Mouse (Mus musculus) forebrain, postnatal 0 days (tissue): ENCODE measurements around the gene RPS10-NUDT3. TPM values are rescaled to one million over a fixed set of nuclear protein-coding genes. Genes with fewer than 3 reads are reported as not detected.
A peak's percentile ranks its signal among the peaks of the same experiment; 100 is the strongest.

ENCODE experiments used
- ATAC-seq: fragments of 200-750 bp; cut with Nextera tagmentation; 2 replicates; pipeline ENCODE4 v1.8.0; 2017; ENCODE audit warnings: mild to moderate bottlenecking, moderate library complexity
- DNase-seq: peaks from one replicate; pipeline ENCODE4 v3.0.0-alpha.2; 2015
- H3K27ac ChIP-seq: fragments of 300-500 bp; sonication (generic); 2 replicates; pipeline ENCODE4 v1.5.1; 2014; ENCODE audit warnings: low read depth, mild to moderate bottlenecking, antibody characterized with exemption, low read length, moderate library complexity, mixed read lengths
- H3K27me3 ChIP-seq: fragments of 300-500 bp; sonication (generic); 2 replicates; pipeline ENCODE4 v1.6.1; 2014; ENCODE audit warnings: mild to moderate bottlenecking, low read length, mixed read lengths; ENCODE audit not compliant: insufficient read depth
- H3K36me3 ChIP-seq: fragments of 300-500 bp; sonication (generic); 2 replicates; pipeline ENCODE4 v1.6.1; 2014; ENCODE audit warnings: mild to moderate bottlenecking, moderate library complexity; ENCODE audit not compliant: insufficient read depth
- H3K4me1 ChIP-seq: fragments of 300-500 bp; sonication (generic); 2 replicates; pipeline ENCODE4 v1.6.1; 2014; ENCODE audit warnings: antibody characterized with exemption; ENCODE audit not compliant: insufficient read depth
- H3K4me2 ChIP-seq: fragments of 300-500 bp; sonication (generic); 2 replicates; pipeline ENCODE4 v1.6.1; 2014; ENCODE audit warnings: low read depth, mild to moderate bottlenecking, moderate library complexity
- H3K4me3 ChIP-seq: fragments of 300-500 bp; sonication (generic); 2 replicates; pipeline ENCODE4 v1.5.1; 2014; ENCODE audit warnings: low read depth, low read length, mixed read lengths
- H3K9ac ChIP-seq: fragments of 300-500 bp; sonication (generic); 2 replicates; pipeline ENCODE4 v1.6.1; 2014; ENCODE audit warnings: mild to moderate bottlenecking
- H3K9me3 ChIP-seq: fragments of 300-500 bp; sonication (generic); 2 replicates; pipeline ENCODE4 v1.6.1; 2016; ENCODE audit warnings: low read length
- CTCF ChIP-seq: sonication (generic); IDR thresholded peaks from 2 replicates; pipeline ENCODE4 v1.5.1; 2016; ENCODE audit warnings: antibody characterized with exemption, control low read depth, low read depth
- WGBS: fragments of 180-500 bp; shearing (Covaris S2); extraction: QIAGEN DNeasy Blood & Tissue Kit; methylation state at CpG from one replicate; pipeline ENCODE4 v1.1.7; 2014; 5-methylcytosine and 5-hydroxymethylcytosine counted together
- polyA plus RNA-seq: library from polyadenylated mRNA; unstranded; fragments of >200 nt; fragmentation: Nextera tagmentation; extraction: Ambion mirVana; gene quantifications from 2 replicates; pipeline ENCODE4 v1.2.1, GENCODE M21; 2015
- total RNA-seq: library from RNA; depleted of rRNA; stranded (reverse); fragments of >200 nt; gene quantifications from 2 replicates; pipeline ENCODE4 v1.2.3, GENCODE M21; 2014

Gene RPS10-NUDT3
- total and polyA plus RNA-seq, 2 experiments from 2014 or later, result not detected

DNA sequence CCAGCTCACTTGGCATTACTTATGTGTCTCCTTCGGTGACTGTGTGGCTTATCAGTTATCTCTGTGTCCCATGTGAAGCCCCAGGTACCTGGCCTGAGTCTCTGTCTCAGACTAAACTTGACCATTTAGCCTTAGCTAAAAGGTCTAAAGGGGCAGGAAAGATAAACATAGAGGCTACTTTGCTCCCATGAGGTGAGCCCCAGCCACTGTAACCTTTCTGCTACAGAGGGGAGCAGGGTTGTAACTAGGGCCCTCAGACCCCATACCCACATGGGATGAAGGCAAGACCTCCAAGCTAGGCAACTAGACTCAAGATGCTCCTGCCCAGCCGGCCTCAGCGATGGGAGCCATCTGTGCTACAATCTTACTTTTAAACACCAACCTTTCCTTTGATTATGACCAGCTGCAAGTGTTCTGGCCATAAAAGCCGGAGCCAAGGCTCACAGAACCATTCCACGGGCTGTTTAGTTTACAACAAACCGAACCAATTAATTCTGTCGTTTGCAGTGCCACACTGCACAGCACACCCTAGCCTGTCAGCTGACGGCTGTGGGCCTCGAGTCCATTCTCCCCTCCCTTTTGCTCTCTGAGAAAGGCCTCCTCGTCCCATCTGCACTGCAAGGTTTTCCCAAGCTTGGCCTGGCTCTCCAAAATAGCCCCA, 59.8 kb downstream of the RPS10-NUDT3 start:
- ATAC-seq (peak; percentile 40; the same call in 1 of the 2 replicates), DNase-seq (no peak)
- Histone ChIP-seq H3K9ac (no peak overlapping the region), H3K27ac (peak overlapping the region; percentile 54), H3K9me3 (no peaks in the 10 kb centered on the region), H3K36me3 (peaks cover 22% of the 10 kb centered on the region), H3K27me3 (no peaks in the 10 kb centered on the region), H3K4me1 (no peaks in the 10 kb centered on the region), H3K4me3 (no peak overlapping the region), H3K4me2 (no peak overlapping the region)
- TF ChIP-seq CTCF, result no peak
- 62% methylated on average over 10 of the region's 10 CpGs for WGBS

GRCm38 (mm10) chr17:27574470-27575115, 60.4 kb downstream of the RPS10-NUDT3 start:
- 70% methylated on average over 16 of the region's 16 CpGs for WGBS
- Histone ChIP-seq H3K4me2 (no peak overlapping the region), H3K36me3 (peaks cover 18% of the 10 kb centered on the region), H3K9me3 (no peaks in the 10 kb centered on the region), H3K4me1 (no peaks in the 10 kb centered on the region), H3K27me3 (no peaks in the 10 kb centered on the region), H3K27ac (peak overlapping the region; percentile 54), H3K9ac (no peak overlapping the region), H3K4me3 (no peak overlapping the region)
- no peak for TF ChIP-seq CTCF
- DNase-seq, result peak; percentile 81
- ATAC-seq, result peak; percentile 81

DNA sequence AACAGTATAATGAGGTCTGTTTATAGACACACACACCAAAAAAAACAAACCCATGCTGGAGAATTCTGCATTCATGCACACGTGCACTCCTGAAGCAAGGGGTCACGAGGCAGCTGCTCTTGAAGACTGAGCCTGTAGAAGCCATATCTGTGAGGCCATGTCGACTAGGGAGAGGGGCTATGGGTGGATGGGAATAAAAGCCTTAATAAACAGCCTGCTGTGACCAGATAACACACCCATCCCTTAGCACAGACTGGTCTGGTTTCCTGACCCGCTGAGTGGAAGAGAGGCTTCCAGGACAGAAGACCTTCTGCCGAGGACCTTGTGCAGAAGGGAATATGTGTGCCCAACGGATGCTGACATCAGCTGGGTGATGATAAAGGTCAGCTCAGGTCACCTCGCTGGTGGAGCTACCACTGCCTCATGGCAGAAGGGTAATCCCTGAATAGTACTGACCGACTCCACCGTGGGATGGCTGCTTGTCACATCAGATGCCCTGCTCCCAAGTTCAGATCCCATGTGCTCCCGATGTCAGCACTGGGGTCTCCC, 61.2 kb downstream of the RPS10-NUDT3 start:
- no peak overlapping the region for H3K4me3 ChIP-seq
- no peak overlapping the region for H3K9ac ChIP-seq
- WGBS, result 86% methylated on average over 10 of the region's 10 CpGs
- H3K27ac ChIP-seq, result no peak overlapping the region
- DNase-seq (no peak), ATAC-seq (no peak)
- H3K36me3 ChIP-seq, result peaks cover 12% of the 10 kb centered on the region
- H3K4me2 ChIP-seq, result no peak overlapping the region
- H3K27me3 ChIP-seq, result no peaks in the 10 kb centered on the region
- no peaks in the 10 kb centered on the region for H3K4me1 ChIP-seq
- H3K9me3 ChIP-seq, result no peaks in the 10 kb centered on the region
- no peak for TF ChIP-seq CTCF

GRCm38 (mm10) chr17:27571315-27571714, 63.7 kb downstream of the RPS10-NUDT3 start:
- no peak for TF ChIP-seq CTCF
- ATAC-seq (no peak), DNase-seq (no peak)
- peaks cover 9% of the 10 kb centered on the region for H3K36me3 ChIP-seq
- H3K4me2 ChIP-seq, result no peak overlapping the region
- H3K4me3 ChIP-seq, result no peak overlapping the region
- no peaks in the 10 kb centered on the region for H3K27me3 ChIP-seq
- H3K9ac ChIP-seq, result no peak overlapping the region
- H3K27ac ChIP-seq, result no peak overlapping the region
- WGBS, result 79% methylated on average over 8 of the region's 8 CpGs
- no peaks in the 10 kb centered on the region for H3K4me1 ChIP-seq
- no peaks in the 10 kb centered on the region for H3K9me3 ChIP-seq

DNA sequence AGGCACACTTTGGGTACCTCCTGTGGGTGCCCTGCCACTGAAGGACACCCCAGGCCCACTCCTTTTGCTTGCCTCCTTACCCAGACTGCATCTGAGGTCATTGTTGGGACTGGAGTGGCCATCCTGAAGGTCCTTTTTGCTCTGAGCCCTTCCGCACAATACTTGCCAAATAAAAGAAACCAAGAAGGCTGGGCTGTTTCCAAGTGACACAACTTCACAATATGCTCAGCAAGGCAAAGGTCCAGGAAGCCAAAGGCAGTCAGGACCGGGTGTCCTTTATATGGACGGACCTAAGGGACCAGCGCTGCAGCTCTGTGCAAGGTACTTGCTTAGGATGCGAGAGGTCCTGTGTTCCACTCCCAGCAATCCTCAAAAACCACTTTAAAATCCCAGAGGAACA, 66.8 kb downstream of the RPS10-NUDT3 start:
- Histone ChIP-seq H3K36me3 (no peaks in the 10 kb centered on the region; the same call in 1 of the 2 replicates), H3K4me2 (no peak overlapping the region), H3K9ac (no peak overlapping the region), H3K9me3 (no peaks in the 10 kb centered on the region), H3K27me3 (no peaks in the 10 kb centered on the region), H3K4me3 (no peak overlapping the region), H3K27ac (no peak overlapping the region), H3K4me1 (peaks cover 8% of the 10 kb centered on the region; the same call in 1 of the 2 replicates)
- WGBS, result 86% methylated on average over 5 of the region's 5 CpGs
- no peak for TF ChIP-seq CTCF
- ATAC-seq, result no peak
- no peak for DNase-seq

DNA sequence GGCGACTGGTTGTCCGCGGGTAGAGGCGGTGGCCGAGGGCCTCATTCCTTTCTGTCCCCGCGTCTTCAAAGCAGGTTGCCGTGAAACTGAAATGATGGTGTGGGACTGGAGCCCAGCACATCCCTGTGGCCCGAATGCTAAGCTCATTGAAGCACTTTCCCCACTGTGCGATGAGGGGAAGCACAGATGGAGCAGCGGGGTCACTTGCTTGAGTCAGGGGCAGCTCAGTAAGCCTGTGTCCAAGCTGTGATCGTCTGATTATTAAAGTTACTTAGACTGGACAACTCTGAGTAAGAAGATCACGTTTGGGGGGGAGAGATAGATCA, 69.1 kb downstream of the RPS10-NUDT3 start:
- peaks cover 5% of the 10 kb centered on the region for H3K36me3 ChIP-seq
- peaks cover 8% of the 10 kb centered on the region; the same call in 1 of the 2 replicates for H3K4me1 ChIP-seq
- H3K9me3 ChIP-seq, result no peaks in the 10 kb centered on the region
- under 1% methylated on average over 13 of the region's 13 CpGs for WGBS
- no peak; the same call in 1 of the 2 replicates for ATAC-seq
- no peak for TF ChIP-seq CTCF
- H3K27me3 ChIP-seq, result no peaks in the 10 kb centered on the region
- peak overlapping the region; percentile 66 for H3K4me3 ChIP-seq
- H3K9ac ChIP-seq, result peak overlapping the region; percentile 68
- no peak for DNase-seq
- peak overlapping the region; percentile 35; the same call in 1 of the 2 replicates for H3K27ac ChIP-seq
- H3K4me2 ChIP-seq, result peak overlapping the region; percentile 89

- Histone ChIP-seq H3K4me2 (peak within 1 kb of the TSS; percentile 89), H3K9ac (peak within 1 kb of the TSS; percentile 68), H3K27me3 (no peaks in the 10 kb centered on the region), H3K4me3 (peak within 1 kb of the TSS; percentile 66), H3K27ac (peak within 1 kb of the TSS; percentile 48), H3K9me3 (no peaks in the 10 kb centered on the region), H3K36me3 (peaks cover 5% of the 10 kb centered on the region), H3K4me1 (peaks cover 8% of the 10 kb centered on the region; the same call in 1 of the 2 replicates)
- TF ChIP-seq CTCF, result peak; percentile 96
- ATAC-seq, result peak; percentile 95
- under 1% methylated on average over 58 of the region's 58 CpGs for WGBS
- DNase-seq, result peak; percentile 95
Observed at GRCm38 (mm10) chr17:27565163-27565941, 69.7 kb downstream of the RPS10-NUDT3 start, which contains the start of gene AI413582. AI413582 (minus strand) TSS chr17:27565756.
